Mouse (Mus musculus) intestine, postnatal 0 days (tissue): ENCODE data around the gene Dnph1. TPM values are rescaled to one million over a fixed set of nuclear protein-coding genes. Genes with fewer than 3 reads are reported as not detected.

Source experiments
- ATAC-seq: fragments of 200-750 bp; cut with Nextera tagmentation; 2 replicates; pipeline ENCODE4 v1.8.0; 2017; ENCODE audit warnings: mild to moderate bottlenecking, moderate TSS enrichment, moderate library complexity
- H3K27ac ChIP-seq: fragments of 300-500 bp; sonication (generic); 2 replicates; pipeline ENCODE4 v1.5.1; 2014; ENCODE audit warnings: mild to moderate bottlenecking, low read depth, low read length, moderate library complexity
- H3K27me3 ChIP-seq: fragments of 300-500 bp; sonication (generic); replicated peaks from 2 replicates; pipeline ENCODE4 v1.6.1; 2014; ENCODE audit warnings: low read length, mixed read lengths; ENCODE audit not compliant: control insufficient read depth, insufficient read depth
- H3K36me3 ChIP-seq: fragments of 300-500 bp; sonication (generic); 2 replicates; pipeline ENCODE4 v1.6.1; 2014; ENCODE audit warnings: mild to moderate bottlenecking, moderate library complexity; ENCODE audit not compliant: control insufficient read depth, insufficient read depth
- H3K4me1 ChIP-seq: fragments of 300-500 bp; sonication (generic); replicated peaks from 2 replicates; pipeline ENCODE4 v1.6.1; 2014; ENCODE audit warnings: antibody characterized with exemption, low read length, mixed read lengths; ENCODE audit not compliant: control insufficient read depth, insufficient read depth
- H3K4me2 ChIP-seq: fragments of 300-500 bp; sonication (generic); replicated peaks from 2 replicates; pipeline ENCODE4 v1.6.1; 2014; ENCODE audit warnings: low read depth, mild to moderate bottlenecking, moderate library complexity
- H3K4me3 ChIP-seq: fragments of 300-500 bp; sonication (generic); 2 replicates; pipeline ENCODE4 v1.5.1; 2014; ENCODE audit warnings: low read depth, low read length
- H3K9ac ChIP-seq: fragments of 300-500 bp; sonication (generic); 2 replicates; pipeline ENCODE4 v1.6.1; 2014; ENCODE audit warnings: mild to moderate bottlenecking, low read depth, low read length
- H3K9me3 ChIP-seq: fragments of 300-500 bp; sonication (generic); 2 replicates; pipeline ENCODE4 v1.6.1; 2016; ENCODE audit warnings: mixed run types; ENCODE audit not compliant: control insufficient read depth
- CTCF ChIP-seq: sonication (generic); IDR thresholded peaks from 2 replicates; pipeline ENCODE4 v1.5.1; 2016; ENCODE audit warnings: low read depth, mild to moderate bottlenecking, control low read depth, antibody characterized with exemption, moderate library complexity
- WGBS: fragments of 180-500 bp; shearing (Covaris S2); extraction: QIAGEN DNeasy Blood & Tissue Kit; methylation state at CpG from one replicate; pipeline ENCODE4 v1.1.7; 2014; 5-methylcytosine and 5-hydroxymethylcytosine counted together
- polyA plus RNA-seq: library from polyadenylated mRNA; unstranded; fragments of >200 nt; fragmentation: Nextera tagmentation; extraction: Ambion mirVana; gene quantifications from 2 replicates; pipeline ENCODE4 v1.2.1, GENCODE M21; 2015

Gene Dnph1
- polyA plus RNA-seq, 1 experiment from 2014 or later: 10.9 TPM

DNA sequence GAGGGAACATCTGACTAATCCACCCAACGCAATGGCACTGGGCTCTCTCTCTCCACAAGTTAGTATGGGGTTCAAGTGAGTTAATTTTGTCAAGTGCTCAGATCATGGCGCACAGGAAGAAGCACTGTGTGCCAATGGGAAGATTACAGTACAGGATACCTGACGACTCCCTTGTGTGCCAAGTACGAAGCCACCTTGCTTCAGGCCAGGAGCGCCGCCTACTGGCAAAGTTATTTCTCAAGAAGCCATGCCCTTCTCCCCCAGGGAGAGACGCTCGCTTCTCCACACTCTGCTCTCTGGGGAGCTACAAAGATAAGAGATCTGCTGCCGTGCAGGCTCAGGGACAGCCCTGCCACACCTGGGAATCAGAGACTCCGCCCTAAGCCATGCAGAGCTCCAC, 38.7 kb upstream of the Dnph1 start:
- Histone ChIP-seq H3K4me1 (0 out of 2 replicates have a peak, but pooled peaks cover 5% of the 10 kb centered on the region), H3K4me3 (no peak overlapping the region), H3K9ac (no peak overlapping the region), H3K36me3 (no peaks in the 10 kb centered on the region), H3K4me2 (no peak overlapping the region), H3K27ac (no peak overlapping the region), H3K27me3 (peaks cover 67% of the 10 kb centered on the region), H3K9me3 (no peaks in the 10 kb centered on the region)
- ATAC-seq: no peak
- 7% methylated on average over 10 of the region's 10 CpGs for WGBS
- TF ChIP-seq CTCF: peak; percentile 70

DNA sequence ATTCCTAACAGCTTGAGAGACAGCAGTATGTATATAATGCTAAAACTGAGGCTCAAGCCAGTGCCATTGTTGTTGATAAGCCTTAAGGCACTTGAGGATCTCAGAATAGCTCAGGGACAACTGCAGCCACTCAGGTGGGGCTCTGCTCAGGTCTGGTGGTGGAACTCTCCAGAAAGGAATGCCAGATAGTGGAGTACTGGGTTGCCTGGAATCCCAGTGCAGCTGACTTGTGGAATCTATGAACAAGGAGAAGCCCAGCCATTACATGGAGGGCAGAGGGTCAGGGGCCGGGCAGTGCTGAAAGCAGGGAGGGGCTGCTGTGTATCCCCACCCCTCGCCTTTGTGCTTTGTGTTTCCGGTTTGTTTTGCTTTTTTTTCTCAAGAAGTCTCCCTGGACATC, 38.1 kb upstream of the Dnph1 start:
- Histone ChIP-seq H3K36me3 (no peaks in the 10 kb centered on the region), H3K4me1 (0 out of 2 replicates have a peak, but pooled peaks cover 5% of the 10 kb centered on the region), H3K4me2 (no peak overlapping the region), H3K27ac (no peak overlapping the region), H3K9ac (no peak overlapping the region), H3K9me3 (no peaks in the 10 kb centered on the region), H3K4me3 (no peak overlapping the region), H3K27me3 (peaks cover 60% of the 10 kb centered on the region)
- no peak for TF ChIP-seq CTCF
- 37% methylated on average over 3 of the region's 3 CpGs for WGBS
- no peak for ATAC-seq

DNA sequence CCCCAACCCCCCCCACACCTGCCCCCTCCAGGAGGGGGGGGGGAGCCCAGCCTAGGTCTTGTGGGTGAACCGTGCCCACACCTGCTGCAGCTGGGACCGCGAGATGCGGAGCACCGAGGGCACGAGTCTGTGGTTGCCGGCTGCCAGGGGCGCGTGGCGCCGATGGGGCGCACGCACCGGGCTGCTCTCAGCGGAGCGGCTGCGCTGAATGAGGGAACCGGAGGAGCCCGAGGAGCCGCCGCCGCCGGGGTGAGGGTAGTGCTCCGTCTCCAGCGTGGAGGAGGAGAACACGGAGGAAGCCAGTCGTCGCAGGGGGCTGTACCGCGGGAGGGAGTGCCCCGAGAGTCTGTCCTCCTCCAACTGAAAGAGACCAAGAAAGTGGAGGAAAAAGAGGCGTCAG, 35.8 kb upstream of the Dnph1 start:
- Histone ChIP-seq H3K36me3 (no peaks in the 10 kb centered on the region), H3K4me3 (peak overlapping the region; percentile 33), H3K27ac (no peak overlapping the region), H3K4me2 (peak overlapping the region; percentile 61), H3K4me1 (0 out of 2 replicates have a peak, but pooled peaks cover under 1% of the 10 kb centered on the region), H3K27me3 (peaks cover 38% of the 10 kb centered on the region), H3K9me3 (no peaks in the 10 kb centered on the region), H3K9ac (no peak overlapping the region)
- ATAC-seq: no peak
- WGBS: 2% methylated on average over 32 of the region's 32 CpGs
- no peak for TF ChIP-seq CTCF

DNA sequence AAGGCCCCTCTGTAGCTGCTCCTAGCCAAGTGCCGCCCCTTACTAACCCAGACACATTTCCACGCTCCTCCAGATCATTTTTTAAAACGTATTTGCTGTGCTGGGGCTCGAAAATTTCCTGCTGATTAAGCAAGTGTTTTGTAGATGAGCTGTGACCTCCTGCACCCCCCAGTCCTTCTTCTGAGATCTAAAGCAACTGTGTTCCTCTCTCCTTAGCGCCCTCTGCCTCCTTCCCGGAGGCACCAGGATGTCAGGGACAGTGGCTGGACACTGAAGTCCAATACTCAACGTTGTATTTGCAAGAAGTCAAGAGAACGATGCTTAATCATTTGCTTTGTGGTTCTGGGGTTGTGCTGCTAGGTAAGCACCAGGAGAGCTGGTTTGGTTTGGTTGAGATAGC, 35.2 kb upstream of the Dnph1 start:
- no peak overlapping the region for H3K9ac ChIP-seq
- 9% methylated on average over 8 of the region's 8 CpGs for WGBS

DNA sequence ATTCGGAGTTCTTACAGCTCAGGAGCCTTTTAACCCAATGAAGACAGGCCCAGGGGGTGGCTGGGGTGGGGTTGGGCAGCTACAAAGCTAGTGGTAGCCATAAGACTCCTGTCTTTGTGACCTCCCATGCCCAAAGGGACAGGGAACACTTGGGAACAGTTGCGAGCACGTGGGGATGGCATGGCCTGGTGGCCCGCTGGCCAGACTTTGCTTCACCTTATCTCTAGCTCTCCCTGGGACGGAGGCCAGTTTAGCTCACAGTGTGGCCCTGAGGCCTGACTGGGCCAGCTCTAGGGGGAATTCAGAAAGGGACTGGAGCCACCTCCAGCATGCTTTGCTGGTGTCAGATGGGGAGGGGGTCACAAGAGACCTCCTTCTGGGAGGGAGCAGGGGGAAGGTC, 34.3 kb upstream of the Dnph1 start:
- Histone ChIP-seq H3K36me3 (no peaks in the 10 kb centered on the region), H3K4me3 (no peak overlapping the region), H3K4me2 (no peak overlapping the region), H3K9me3 (no peaks in the 10 kb centered on the region), H3K9ac (no peak overlapping the region), H3K4me1 (no peaks in the 10 kb centered on the region), H3K27me3 (peaks cover 30% of the 10 kb centered on the region), H3K27ac (no peak overlapping the region)
- ATAC-seq: no peak
- no peak for TF ChIP-seq CTCF
- WGBS: 72% methylated on average over 5 of the region's 5 CpGs

More for the DNA sequence above, 35.2 kb upstream of the Dnph1 start:
- ATAC-seq: no peak
- H3K4me3 ChIP-seq: peak overlapping the region; percentile 33
- no peaks in the 10 kb centered on the region for H3K4me1 ChIP-seq
- peaks cover 31% of the 10 kb centered on the region for H3K27me3 ChIP-seq
- H3K36me3 ChIP-seq: no peaks in the 10 kb centered on the region
- TF ChIP-seq CTCF: peak; percentile 40; the same call in 1 of the 2 replicates
- peak overlapping the region; percentile 61 for H3K4me2 ChIP-seq
- no peaks in the 10 kb centered on the region for H3K9me3 ChIP-seq
- H3K27ac ChIP-seq: no peak overlapping the region

DNA sequence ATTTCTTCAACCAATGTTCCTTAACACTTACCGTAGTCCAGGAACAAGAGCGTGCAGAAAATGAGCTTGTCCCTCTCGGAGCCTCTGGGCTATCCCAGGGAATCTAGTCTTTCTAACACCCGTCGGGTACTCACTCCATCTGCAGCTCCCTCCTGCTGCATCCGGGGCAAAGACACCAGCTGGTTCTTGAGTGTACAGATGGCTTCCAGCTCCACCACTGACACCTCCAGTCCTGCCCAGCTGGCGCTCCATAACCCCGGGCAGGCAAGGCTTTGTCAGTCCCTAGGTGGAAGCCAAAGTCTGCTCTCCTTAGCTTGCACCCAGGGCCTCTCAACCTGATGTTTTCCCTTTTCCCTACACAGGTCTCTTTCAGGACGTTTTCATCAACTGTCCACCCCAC, 28.7 kb upstream of the Dnph1 start:
- Histone ChIP-seq H3K4me3 (no peak overlapping the region), H3K36me3 (no peaks in the 10 kb centered on the region), H3K9me3 (no peaks in the 10 kb centered on the region), H3K4me1 (no peaks in the 10 kb centered on the region), H3K27ac (no peak overlapping the region), H3K27me3 (no peaks in the 10 kb centered on the region; the same call in 1 of the 2 replicates), H3K4me2 (no peak overlapping the region), H3K9ac (no peak overlapping the region)
- WGBS: 74% methylated on average over 9 of the region's 9 CpGs
- ATAC-seq: no peak
- no peak for TF ChIP-seq CTCF

DNA sequence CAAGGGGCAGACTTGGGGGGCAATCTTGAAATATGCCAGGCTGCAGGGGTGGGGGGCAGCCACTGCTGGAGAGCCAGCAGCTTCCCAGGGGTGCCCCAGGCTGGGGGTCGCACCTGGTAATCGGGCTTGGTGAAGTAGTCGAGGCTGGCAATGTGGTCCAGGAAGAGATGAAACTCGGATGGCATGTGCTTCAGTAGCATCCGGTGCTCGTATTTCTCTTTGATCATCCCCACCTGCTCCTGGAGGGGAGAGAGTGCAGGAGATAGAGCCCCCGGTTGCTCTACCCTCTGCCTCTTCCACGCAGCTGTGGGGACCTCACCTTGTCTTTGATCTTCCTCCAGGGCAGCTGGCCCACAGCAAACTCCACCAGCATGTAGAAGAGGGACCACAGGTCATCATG, 19.9 kb upstream of the Dnph1 start:
- no peak for TF ChIP-seq CTCF
- peaks cover 4% of the 10 kb centered on the region; the same call in 1 of the 2 replicates for H3K27me3 ChIP-seq
- H3K9ac ChIP-seq: no peak overlapping the region
- WGBS: 61% methylated on average over 8 of the region's 8 CpGs
- no peak overlapping the region for H3K4me2 ChIP-seq
- ATAC-seq: no peak
- H3K4me1 ChIP-seq: no peaks in the 10 kb centered on the region
- no peaks in the 10 kb centered on the region for H3K9me3 ChIP-seq
- H3K4me3 ChIP-seq: no peak overlapping the region
- no peak overlapping the region for H3K27ac ChIP-seq
- no peaks in the 10 kb centered on the region for H3K36me3 ChIP-seq
